Mouse (Mus musculus) midbrain, postnatal 0 days (tissue): ENCODE results near the gene AU040320. TPM values are rescaled to one million over a fixed set of nuclear protein-coding genes. Genes with fewer than 3 reads are reported as not detected.

Experiments used
- ATAC-seq: fragments of 200-750 bp; cut with Nextera tagmentation; 2 replicates; pipeline ENCODE4 v1.8.0; 2017; ENCODE audit warnings: moderate number of reproducible peaks, mild to moderate bottlenecking, moderate TSS enrichment, moderate library complexity; ENCODE audit not compliant: low FRiP score
- DNase-seq: peaks from one replicate; pipeline ENCODE4 v3.0.0-alpha.2; 2015; ENCODE audit warnings: low spot score
- H3K27ac ChIP-seq: fragments of 300-500 bp; sonication (generic); 2 replicates; pipeline ENCODE4 v1.5.1; 2014; ENCODE audit warnings: low read depth, mild to moderate bottlenecking, low read length, mixed read lengths
- H3K27me3 ChIP-seq: fragments of 300-500 bp; sonication (generic); 2 replicates; pipeline ENCODE4 v1.6.1; 2014; ENCODE audit warnings: low read length, control low read depth, mixed read lengths; ENCODE audit not compliant: insufficient read depth
- H3K36me3 ChIP-seq: fragments of 300-500 bp; sonication (generic); 2 replicates; pipeline ENCODE4 v1.6.1; 2014; ENCODE audit warnings: low read length, control low read depth, mixed read lengths; ENCODE audit not compliant: insufficient read depth
- H3K4me1 ChIP-seq: fragments of 300-500 bp; sonication (generic); 2 replicates; pipeline ENCODE4 v1.6.1; 2014; ENCODE audit warnings: mild to moderate bottlenecking, control low read depth, antibody characterized with exemption, low read length, mixed read lengths; ENCODE audit not compliant: insufficient read depth
- H3K4me2 ChIP-seq: fragments of 300-500 bp; sonication (generic); 2 replicates; pipeline ENCODE4 v1.6.1; 2014; ENCODE audit warnings: low read depth, mild to moderate bottlenecking, low read length, mixed read lengths; ENCODE audit not compliant: poor library complexity, severe bottlenecking
- H3K4me3 ChIP-seq: fragments of 300-500 bp; sonication (generic); 2 replicates; pipeline ENCODE4 v1.5.1; 2014; ENCODE audit warnings: low read depth, mild to moderate bottlenecking, low read length, moderate library complexity
- H3K9ac ChIP-seq: fragments of 300-500 bp; sonication (generic); replicated peaks from 2 replicates; pipeline ENCODE4 v1.6.1; 2014; ENCODE audit warnings: mild to moderate bottlenecking, low read length, moderate library complexity, mixed read lengths; ENCODE audit not compliant: poor library complexity, severe bottlenecking
- H3K9me3 ChIP-seq: fragments of 300-500 bp; sonication (generic); 2 replicates; pipeline ENCODE4 v1.6.1; 2016; ENCODE audit warnings: low read length, control low read depth
- CTCF ChIP-seq: IDR thresholded peaks from 2 replicates; pipeline ENCODE4 v1.5.1; 2016; ENCODE audit warnings: antibody characterized with exemption, mild to moderate bottlenecking
- WGBS: fragments of 180-500 bp; shearing (Covaris S2); extraction: QIAGEN DNeasy Blood & Tissue Kit; methylation state at CpG from one replicate; pipeline ENCODE4 v1.1.7; 2014; 5-methylcytosine and 5-hydroxymethylcytosine counted together
- polyA plus RNA-seq: library from polyadenylated mRNA; unstranded; fragments of >200 nt; fragmentation: Nextera tagmentation; extraction: Ambion mirVana; gene quantifications from 2 replicates; pipeline ENCODE4 v1.2.1, GENCODE M21; 2015
- total RNA-seq: library from RNA; depleted of rRNA; stranded (reverse); fragments of >200 nt; gene quantifications from 2 replicates; pipeline ENCODE4 v1.2.3, GENCODE M21; 2014

The AU040320 gene
- total and polyA plus RNA-seq, 2 experiments from 2014 or later: 35.5 to 40.1 TPM

- peaks cover 8% of the 10 kb centered on the region; the same call in 1 of the 2 replicates for H3K36me3 ChIP-seq
- H3K4me1 ChIP-seq: no peaks in the 10 kb centered on the region
- no peak overlapping the region for H3K27ac ChIP-seq
- DNase-seq: no peak
- H3K9me3 ChIP-seq: no peaks in the 10 kb centered on the region
- no peak for TF ChIP-seq CTCF
- 94% methylated on average over 3 of the region's 3 CpGs for WGBS
- no peaks in the 10 kb centered on the region for H3K27me3 ChIP-seq
- no peak overlapping the region for H3K4me2 ChIP-seq
- no peak overlapping the region for H3K4me3 ChIP-seq
- H3K9ac ChIP-seq: no peak overlapping the region
- no peak for ATAC-seq
Observed at GRCm38 (mm10) chr4:126810566-126810965, 57.2 kb downstream of the AU040320 start.

GRCm38 (mm10) chr4:126813212-126813611 is 59.9 kb downstream of the AU040320 start:
- H3K4me3 ChIP-seq: no peak overlapping the region
- no peaks in the 10 kb centered on the region for H3K9me3 ChIP-seq
- no peaks in the 10 kb centered on the region for H3K27me3 ChIP-seq
- WGBS: 77% methylated on average over 5 of the region's 5 CpGs
- peaks cover 14% of the 10 kb centered on the region for H3K36me3 ChIP-seq
- H3K27ac ChIP-seq: no peak overlapping the region
- no peak overlapping the region for H3K4me2 ChIP-seq
- TF ChIP-seq CTCF: no peak
- no peaks in the 10 kb centered on the region for H3K4me1 ChIP-seq
- no peak for ATAC-seq
- DNase-seq: no peak
- H3K9ac ChIP-seq: no peak overlapping the region

- Histone ChIP-seq H3K9me3 (no peaks in the 10 kb centered on the region), H3K27ac (no peak overlapping the region), H3K4me3 (no peak overlapping the region), H3K4me2 (no peak overlapping the region), H3K27me3 (no peaks in the 10 kb centered on the region), H3K4me1 (no peaks in the 10 kb centered on the region), H3K36me3 (peaks cover 14% of the 10 kb centered on the region), H3K9ac (no peak overlapping the region)
- ATAC-seq (no peak), DNase-seq (no peak)
- WGBS: 77% methylated on average over 5 of the region's 5 CpGs
- no peak for TF ChIP-seq CTCF
Observed at GRCm38 (mm10) chr4:126814854-126815253, 61.5 kb downstream of the AU040320 start.

GRCm38 (mm10) chr4:126822891-126823882 is 69.8 kb downstream of the AU040320 start:
- no peak for ATAC-seq
- no peak overlapping the region for H3K27ac ChIP-seq

GRCm38 (mm10) chr4:126823917-126824316 is 70.6 kb downstream of the AU040320 start:
- Histone ChIP-seq H3K4me1 (no peaks in the 10 kb centered on the region), H3K27ac (no peak overlapping the region)

More at GRCm38 (mm10) chr4:126822891-126823882, 69.8 kb downstream of the AU040320 start:
- H3K27me3 ChIP-seq: no peaks in the 10 kb centered on the region
- no peak overlapping the region for H3K4me3 ChIP-seq
- no peak overlapping the region for H3K4me2 ChIP-seq
- WGBS: 63% methylated on average over 9 of the region's 9 CpGs
- no peak for TF ChIP-seq CTCF
- DNase-seq: peak; percentile 50
- no peak overlapping the region for H3K9ac ChIP-seq
- no peaks in the 10 kb centered on the region for H3K4me1 ChIP-seq
- H3K36me3 ChIP-seq: peaks cover 12% of the 10 kb centered on the region
- no peaks in the 10 kb centered on the region for H3K9me3 ChIP-seq

GRCm38 (mm10) chr4:126831122-126831521 is 77.8 kb downstream of the AU040320 start:
- no peaks in the 10 kb centered on the region for H3K9me3 ChIP-seq
- no peaks in the 10 kb centered on the region for H3K4me1 ChIP-seq
- no peak overlapping the region for H3K27ac ChIP-seq
- ATAC-seq (no peak), DNase-seq (no peak)
- no peaks in the 10 kb centered on the region for H3K27me3 ChIP-seq
- H3K4me3 ChIP-seq: no peak overlapping the region
- no peak overlapping the region for H3K4me2 ChIP-seq
- H3K36me3 ChIP-seq: peaks cover 24% of the 10 kb centered on the region
- no peak overlapping the region for H3K9ac ChIP-seq
- TF ChIP-seq CTCF: no peak
- 98% methylated on average over 5 of the region's 5 CpGs for WGBS

More at GRCm38 (mm10) chr4:126823917-126824316, 70.6 kb downstream of the AU040320 start:
- no peak for TF ChIP-seq CTCF
- Histone ChIP-seq H3K9me3 (no peaks in the 10 kb centered on the region), H3K9ac (no peak overlapping the region), H3K4me2 (no peak overlapping the region), H3K36me3 (peaks cover 12% of the 10 kb centered on the region), H3K4me3 (no peak overlapping the region), H3K27me3 (no peaks in the 10 kb centered on the region)
- 96% methylated on average over 5 of the region's 5 CpGs for WGBS
- ATAC-seq (no peak), DNase-seq (no peak)
